Mouse (Mus musculus): ENCODE measurements around the gene Selplg. TPM values are rescaled to one million over a fixed set of nuclear protein-coding genes. Genes with fewer than 3 reads are reported as not detected.
A peak's percentile ranks its signal among the peaks of the same experiment; 100 is the strongest.

Selplg gene
- 1 to 10 TPM; 2.5 to 4.1 TPM for total RNA-seq (2021)
- long read RNA-seq, experiment 1, partial matches to known transcripts = 0 of 5 reads
- long read RNA-seq, experiment 1, other reads (novel, unspliced or antisense) = 1 of 5 reads
- long read RNA-seq, experiment 2, partial matches to known transcripts = 1 of 4 reads
- long read RNA-seq, experiment 2, other reads (novel, unspliced or antisense) = 1 of 4 reads

DNA sequence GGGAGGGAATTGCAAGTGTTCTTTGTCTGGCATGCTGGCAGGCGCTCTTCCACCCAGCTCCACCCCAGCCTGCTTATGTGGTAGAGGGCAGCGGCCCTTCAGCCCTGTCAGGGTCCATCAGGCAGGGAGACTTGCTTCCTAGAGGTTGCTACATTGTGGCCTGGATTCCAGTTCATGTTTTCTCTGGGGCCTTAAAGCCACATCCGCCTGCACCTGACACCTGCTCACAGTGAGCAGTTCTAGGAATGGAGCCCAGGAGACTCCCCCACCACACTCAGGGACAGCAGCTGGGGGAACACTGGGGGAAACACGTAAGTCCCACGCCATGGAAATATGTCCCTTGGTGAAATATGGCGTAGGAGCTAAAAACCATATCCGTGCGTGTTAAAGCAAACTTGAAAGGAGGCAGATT is at the start of gene Selplg:
Gene Selplg, minus strand, starts transcription at position 155 of the 412 bp plus-strand sequence.
- no peak for DNase-seq

DNA sequence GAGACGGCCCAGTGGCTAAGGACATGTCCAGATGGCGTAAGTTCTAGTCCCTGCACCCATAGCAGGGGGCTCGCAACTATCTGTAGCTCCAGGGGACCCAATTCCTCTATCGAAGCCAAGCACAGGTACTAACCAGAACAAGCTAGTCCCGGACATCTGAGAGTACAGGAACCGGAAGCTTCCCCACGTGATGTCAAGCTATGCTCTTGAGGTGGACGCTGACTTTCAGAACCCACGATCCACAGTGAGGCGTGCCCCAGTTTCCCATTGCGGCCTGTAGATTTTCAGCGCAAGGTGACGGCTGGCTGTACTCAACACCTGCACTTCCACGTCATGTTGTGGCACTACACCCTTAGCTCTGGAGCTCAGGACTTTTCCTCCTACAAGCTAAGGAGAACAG is 48.7 kb upstream of the Selplg start:
- DNase-seq = no peak

DNA sequence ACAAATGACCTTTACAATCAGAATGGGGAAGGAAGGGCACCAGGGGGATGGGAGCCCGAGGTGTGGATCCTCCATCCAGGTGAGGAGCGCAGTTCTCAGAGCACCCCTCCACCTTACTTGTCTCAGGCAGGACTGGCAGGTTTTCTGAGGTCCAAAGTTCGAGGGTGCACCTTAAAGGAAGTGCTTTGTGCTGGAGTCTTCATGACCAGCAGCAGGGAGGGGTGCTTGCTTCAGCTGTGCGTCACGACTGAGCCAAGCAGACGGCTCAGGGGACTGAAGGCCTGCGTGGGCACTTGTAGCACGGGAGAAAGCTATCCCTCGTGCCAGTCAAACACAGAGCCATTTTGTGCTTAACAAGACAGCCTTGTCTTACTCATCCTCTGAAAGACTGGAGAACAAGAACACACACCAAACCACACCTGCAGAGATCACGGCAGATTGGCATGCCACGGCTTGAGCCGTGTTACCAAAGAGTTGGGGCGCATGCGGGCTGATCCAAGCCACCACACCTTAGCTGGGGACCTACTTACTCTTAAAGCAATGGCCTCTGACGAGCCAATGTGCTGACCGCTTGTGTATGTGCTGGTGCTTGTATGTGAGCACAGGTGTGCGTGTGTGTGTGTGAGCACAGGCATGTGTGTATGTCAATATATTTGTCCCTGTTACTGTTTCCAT is 46.6 kb upstream of the Selplg start:
- DNase-seq = no peak

DNA sequence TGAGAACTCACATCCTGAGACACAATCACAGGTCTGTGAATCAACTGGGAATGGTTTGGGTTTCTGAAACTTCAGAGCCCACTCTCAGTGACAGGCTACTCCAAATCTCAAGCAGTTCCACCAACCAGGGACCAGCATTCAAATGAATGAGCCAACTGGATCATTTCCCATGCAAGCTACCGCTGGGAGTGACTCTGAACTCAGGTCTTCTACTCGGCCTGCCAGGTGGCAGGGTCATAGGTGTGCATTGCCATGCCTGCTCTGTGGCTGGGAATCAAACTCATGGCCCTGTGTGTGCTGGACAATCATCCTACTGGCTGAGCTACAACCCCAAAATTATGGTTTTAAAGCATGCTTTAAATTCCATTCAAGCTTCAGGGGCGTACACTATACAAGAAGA is 45.1 kb upstream of the Selplg start:
- DNase-seq = no peak

DNA sequence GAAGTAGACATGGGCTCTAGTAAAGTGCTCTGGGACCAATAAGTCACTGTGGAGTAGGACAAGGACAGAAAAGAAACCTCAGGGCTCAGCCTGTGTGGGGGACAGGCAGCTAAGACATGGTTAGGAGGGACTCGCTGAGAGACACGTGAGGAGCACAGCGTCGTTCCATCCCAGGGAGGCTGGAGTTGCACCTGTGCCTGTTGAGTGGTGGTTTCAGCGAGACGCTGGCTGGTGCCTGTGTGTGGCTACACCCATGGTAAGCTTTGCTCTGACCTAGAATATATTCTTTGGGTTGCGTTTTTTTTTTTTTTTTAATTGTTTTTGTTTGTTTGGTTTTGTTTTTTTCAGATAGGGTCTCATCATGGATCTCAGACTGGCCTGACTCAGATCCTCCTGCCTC is 43.7 kb upstream of the Selplg start:
- DNase-seq = no peak

DNA sequence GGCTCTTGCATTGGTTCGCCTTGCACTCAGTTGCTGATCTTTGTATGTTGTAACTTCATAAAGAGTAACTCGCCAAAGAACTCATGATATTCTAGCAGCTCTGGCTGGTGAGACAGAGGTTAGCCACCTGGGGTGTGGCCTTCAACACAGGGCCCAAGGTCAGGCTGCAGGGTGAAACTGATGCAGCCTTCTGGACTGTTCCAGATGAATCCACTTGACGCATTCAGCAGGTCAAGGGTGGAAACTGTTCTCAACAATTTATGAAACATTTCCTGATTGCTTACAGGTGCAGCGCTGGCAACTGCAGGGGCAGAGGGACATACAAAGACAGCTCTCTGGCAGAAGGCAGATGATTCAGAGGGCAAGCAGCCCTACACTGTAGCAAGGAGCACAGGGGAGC is 43.2 kb upstream of the Selplg start:
- DNase-seq = no peak

DNA sequence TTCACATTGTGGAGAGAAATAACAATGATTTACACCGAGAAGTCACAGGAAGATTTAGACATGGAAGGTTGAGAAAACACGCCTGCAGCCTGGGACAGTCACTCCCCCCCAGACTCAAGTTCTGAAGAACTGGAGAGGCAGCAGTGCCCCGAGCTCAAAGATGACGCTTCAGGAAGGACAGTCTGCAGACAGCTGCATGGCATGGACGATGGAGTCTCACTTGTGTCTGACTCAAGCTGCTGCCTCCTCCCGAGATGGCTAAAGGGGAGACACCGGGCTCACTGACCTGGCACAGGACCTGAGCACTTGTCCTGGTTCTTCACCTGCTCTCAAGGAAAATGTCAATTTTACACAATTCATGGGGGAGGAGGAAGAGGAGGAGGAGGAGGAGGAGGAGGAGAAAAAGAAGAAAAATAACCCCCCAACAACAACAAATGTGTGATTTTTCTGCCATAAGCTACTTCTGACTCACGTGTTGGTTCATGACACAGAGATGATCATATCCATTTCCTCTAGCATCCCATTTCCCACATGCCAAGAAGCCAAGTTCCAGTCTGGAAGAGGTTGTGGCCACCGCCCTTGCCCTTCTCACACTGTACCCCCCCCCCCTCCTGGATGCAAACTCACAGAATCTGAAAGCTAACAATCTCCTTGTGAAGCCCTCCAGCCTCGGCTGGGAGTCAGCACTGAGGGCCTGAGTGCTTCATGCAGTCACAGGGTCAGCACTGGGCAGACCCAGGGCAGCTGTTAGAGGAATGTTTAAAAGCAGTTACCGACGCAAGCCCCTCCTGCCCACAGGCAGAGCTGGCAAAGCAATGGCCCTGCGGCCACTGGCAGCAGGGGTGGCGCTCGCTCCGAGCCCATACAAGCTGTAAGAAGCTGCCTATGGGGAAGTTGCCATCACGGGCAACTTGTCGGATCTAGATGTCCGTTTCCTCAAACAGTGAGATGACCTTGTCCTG is 41.9 kb upstream of the Selplg start:
- DNase-seq = no peak

DNA sequence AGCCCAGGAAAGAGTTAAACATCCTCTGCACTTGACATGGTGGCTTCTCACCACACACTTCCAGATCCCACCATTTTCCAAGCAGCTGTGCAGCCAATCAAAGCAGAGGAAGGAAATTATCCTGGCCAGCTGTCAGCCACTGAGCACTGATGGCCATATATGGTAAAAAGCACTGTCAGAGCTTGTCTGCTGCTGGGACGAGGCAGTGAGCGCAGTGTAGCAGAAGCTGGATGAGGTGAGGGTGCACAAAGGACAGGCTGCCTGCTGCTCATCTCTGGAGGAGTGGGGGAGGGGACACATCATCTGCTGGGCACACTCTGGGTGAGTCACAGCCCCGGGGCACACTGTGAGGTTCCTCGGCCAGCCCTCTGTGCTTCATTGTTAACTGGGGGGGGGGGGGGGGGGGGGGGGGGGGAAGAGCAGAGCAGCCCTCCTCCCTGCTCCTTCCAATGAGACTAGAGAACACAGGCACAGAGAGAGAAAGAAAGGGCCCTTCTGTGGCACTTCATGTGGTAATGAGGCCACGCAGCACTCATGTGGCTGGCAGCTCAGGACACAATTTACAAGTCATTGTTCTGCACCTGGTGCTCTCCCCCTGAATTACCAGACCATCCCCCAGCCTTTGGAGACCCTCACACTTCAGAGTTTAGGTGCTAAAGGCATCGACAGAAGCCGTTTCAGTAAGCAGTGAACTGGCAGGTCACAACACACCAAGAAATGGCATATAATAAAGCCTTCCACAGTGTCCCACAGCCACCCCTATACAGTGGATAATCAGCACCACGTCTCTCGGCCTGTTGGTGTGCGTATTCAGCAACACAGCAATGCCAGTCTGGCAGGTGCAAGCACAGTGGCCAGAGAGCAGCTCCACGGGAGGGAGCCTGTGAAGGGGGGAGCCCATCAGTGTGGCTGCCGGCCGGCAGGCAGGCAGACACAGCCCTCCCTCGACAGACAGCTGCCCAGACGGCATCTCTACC is 40.8 kb upstream of the Selplg start:
- DNase-seq = peak; percentile 76 to 90

DNA sequence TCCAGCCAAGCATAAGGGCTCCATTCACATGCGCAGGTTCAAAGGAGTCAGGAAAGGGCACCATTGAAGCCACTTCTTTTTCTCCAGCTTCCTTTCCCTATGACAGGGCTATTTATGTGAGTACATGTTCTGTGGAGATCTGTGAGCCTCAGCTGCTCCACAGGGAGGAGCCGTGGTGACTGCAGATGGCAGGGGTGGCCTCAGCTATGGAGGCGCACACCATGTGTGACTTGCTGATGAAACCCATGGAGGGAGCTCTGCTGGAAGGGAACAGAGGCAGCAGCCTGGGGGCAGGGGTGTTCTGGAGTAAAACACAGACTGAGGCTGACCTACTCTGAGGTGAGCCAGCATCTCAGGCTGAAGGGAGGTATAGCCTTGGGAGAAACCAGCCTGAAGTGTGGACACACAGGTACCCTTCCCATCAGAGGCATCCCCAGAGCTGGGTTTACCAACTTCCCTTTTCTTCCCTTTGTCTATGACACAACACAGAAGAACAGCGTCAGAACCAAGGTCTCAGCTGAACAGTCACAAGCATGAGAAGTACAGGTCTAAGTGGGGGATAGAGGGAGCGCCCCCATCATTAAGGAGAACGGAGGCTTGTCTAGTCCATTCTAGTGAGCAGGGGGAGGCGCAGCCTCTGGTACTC is 39.6 kb upstream of the Selplg start:
- DNase-seq = no peak

DNA sequence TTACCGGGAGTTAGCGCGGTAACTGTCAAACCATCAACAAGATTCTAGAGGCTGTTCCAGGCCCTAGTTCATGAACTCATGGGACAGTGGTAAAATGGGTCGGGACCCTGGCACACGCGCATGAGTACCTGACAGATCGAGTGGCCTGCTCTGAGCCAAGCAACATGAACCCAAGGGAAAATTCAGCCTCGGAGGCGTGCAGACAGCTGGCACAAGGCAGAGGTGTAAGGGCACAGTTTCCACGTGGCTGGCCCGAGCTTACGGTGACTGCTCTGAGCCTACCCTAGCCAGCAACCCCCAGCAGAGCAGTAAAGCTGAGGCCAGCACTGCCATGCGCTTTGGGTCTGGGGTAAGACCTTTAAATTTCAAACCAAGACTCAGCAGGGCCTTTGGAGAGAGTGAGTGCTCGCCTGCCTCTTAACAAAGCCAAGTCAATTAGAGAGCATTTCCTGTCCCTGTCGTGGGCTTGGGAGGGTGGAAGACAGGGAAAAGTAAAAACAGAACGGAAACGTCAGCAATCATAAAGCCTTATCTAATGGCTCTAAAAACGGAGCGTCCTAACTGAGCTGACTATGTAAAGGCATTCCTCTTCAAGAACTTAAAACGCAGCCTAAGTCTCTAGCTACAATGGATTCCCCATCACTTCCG is 38.1 kb upstream of the Selplg start:
- no peak for DNase-seq

DNA sequence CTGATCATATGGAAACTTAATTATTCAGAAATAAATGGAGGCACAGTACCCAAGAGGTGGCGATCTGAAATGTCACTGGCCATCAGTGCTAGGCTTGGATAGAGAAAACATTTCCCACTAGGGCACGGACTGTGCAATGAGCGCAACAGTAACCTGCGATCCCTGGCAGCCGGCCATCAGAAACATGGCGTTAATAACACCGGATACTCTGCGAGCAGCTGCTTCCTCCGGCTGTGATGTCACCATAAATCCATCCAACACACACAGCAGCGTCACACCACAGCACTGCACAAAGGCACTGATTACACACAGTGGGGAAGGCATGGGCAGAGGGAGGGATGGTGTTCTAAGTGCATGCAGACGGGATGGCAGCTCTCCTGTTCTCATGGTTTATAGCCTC is 36.7 kb upstream of the Selplg start:
- peak; percentile 56 to 77 for DNase-seq

DNA sequence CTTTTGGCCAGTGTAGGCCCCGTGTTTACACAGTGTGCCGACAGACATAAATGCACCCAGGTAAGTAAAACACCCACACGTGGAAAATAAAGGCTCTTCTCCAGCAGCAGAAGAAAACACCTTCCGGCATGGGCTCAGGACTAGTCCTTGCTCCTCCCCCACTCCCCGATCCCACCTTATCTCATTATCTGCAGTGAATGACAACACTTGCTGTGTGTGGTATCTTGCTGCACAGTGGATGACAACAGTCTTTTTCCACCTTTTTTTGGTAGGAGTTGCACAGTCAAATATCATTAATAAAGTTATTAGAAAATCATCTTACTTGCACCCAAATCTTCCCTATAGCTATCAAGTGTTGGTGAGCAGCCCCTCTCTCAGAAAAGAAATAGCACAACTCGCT is 32.5 kb upstream of the Selplg start:
- DNase-seq = no peak

DNA sequence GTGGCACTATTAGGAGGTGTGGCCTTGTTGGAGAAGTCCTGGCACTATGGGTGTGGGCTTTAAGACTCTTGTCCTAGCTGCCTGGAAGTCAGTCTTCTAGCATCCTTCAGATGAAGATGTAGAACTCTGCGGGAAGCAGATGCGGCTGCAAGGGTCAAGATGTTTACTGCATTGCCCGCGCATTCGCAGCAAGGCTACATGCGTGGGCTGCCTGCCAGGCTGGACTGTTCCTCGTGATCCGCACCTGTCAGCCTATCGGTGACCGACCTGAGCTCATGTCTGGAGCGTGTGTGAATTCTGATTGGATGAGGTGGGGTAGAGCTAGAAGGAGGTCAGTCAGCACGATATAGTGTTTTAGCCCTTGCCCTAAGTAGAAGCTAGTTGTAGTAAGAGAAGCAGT is 31.6 kb upstream of the Selplg start:
- no peak for DNase-seq

DNA sequence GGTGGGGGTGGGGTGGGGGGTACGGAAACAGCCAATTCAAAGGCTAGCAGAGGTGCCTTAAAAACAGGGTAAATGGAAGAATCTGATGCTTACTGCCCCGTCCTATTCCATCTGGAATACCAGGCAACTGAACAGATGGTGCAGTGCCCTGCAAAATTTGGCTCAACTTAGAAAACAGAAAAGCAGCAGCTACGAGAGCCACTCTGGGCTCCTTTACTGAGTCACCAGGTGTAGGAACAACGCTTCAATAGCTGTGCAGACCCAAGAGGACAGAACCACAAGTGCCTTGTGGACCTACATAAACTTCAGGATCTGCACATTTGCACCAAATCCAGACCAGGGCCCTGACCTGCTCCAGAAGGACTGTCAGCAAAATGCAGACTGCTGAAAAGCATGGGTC is 30.0 kb upstream of the Selplg start:
- no peak for DNase-seq

DNA sequence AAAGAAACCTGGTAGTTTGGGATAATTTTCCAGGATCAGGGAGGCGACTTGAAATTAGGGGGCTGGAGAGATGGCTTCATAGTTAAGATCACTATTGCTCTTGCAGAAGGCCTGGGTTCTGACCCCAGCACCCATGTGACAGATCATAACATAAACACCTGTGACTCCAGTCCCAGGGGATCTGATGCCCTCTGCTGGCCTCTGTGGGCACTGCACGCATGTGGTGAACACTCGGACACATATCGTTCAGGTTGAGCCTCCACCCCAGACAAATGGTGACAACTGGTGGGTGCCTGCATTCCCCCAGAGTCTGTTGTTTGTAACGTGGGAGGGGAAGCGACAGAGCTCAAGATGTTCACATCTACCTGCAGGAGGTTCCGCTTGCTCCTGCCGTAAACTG is 28.9 kb upstream of the Selplg start:
- no peak for DNase-seq

DNA sequence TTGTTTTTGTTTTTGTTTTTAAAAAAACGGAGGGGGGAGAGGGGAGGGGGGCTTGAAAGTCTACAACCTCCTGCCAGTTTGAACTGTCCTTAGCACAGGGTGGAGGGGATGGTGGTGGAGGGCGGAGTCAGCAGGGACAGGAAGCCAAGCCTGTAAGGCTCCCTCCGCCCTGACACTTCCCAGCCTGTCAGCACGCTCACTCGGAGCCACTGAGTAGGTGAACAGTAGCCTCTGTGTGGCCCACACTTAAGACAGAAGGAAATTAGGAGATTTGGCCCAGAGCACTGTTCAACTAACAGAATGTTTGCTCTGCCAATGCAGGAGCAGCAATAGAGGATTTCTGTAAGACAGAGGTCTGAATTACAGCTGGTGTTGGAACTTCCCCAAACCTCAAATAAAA is 26.5 kb upstream of the Selplg start:
- peak; percentile 44 to 71 for DNase-seq

DNA sequence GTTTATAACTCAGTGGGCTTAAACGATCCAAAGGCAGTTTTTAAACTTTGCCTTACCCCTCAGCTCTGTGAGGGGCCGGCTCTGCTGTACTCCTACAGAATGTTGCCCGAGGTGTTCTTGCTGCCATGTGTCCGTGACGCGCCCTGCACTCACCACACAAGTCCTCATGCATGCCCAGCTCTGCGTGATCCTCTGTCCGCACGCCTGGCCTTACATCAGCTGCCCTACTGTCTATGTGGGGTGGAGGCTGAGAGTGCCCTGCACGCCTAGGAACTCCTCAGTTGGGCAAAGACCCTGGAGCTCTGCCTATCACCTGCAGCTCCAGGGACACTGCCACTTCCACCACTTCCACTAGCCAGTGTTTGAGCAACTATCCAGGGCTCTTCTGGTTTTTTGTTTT is 26.1 kb upstream of the Selplg start:
- peak; percentile 15 to 43 for DNase-seq

DNA sequence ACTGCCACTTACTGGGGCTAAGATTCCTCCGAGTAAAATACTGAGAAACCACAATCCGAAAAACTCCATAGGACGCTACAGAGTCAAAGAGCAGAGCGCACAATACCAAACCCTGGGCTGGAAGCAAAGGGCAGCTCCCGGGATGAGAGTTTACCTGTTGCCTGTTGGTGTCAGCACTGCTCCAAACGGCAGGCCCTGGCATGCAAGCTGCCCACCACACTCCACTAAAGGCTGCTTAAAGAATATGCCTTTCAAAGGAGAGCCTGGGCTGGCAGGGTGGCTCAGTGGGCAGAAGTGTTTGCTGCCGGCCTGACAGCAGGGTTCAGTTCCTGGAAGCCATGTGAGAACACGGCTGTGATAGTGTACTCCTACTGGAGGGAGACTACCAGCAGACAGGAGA is 25.2 kb upstream of the Selplg start:
- no peak for DNase-seq

DNA sequence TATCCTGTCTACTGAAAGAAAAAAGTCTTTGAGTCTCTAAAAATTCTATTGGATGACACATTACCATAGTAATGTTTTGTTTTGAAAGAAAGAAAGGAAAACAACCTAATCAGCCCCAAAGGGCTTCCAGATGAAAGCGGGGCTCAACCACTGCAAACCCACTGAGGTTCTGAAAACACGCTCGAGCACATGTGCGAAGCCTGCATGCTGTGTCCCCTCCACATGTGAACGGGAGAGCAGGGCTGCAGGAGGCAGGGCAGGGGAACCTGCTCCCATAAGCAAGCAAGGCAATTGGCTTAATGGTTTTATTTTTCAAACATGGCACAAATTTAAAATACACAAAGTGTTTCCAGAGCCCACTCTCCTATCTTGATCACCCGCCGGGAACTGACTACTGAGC is 24.2 kb upstream of the Selplg start:
- DNase-seq = no peak

DNA sequence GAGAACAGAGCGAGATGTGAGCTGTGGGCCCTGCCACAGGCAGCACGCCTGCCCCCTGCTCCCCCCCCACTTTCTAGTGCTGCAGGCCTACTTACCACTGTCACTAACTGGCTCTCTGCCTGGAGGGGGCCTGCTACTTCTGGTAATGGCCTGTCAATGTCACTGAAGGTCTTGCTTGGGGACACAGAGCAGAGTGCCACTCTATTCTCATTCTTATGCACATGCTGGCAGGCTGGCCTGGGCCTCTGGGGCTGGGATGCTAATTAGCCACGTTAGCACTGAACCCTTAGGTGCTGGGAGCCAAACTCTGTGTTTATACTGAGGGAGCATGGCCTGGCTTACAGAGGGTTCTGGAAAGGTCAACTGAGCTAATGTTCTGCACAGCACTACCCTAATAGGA is 23.3 kb upstream of the Selplg start:
- DNase-seq = peak in 1 of 2 experiments; percentile 37

DNA sequence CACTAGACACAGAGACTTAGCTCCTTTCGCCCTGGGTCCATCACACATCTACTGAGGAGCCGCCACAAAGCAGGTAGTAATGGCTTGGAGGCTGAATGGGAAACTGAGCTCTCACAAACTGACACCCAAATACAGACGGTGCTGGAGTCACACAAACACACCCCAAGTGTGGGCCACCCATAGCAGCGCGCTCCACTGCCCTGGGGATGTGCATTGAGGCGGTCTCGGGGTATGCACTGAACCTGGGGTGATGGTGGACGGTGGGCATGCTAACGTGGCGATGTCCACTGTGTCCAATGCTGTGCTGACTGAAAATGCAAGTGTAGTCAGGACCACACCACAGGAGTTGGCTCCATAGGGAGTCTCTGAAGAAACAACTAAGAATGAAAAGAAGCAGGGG is 22.7 kb upstream of the Selplg start:
- no peak for DNase-seq
